Mouse (Mus musculus): ENCODE measurements at regions not wholly inside any gene's neighbourhood (a gene's known extent, or its start where the extent isn't known, plus 50 kb on each side); places are given as distances from the start of the nearest gene placed in this dataset.

DNA sequence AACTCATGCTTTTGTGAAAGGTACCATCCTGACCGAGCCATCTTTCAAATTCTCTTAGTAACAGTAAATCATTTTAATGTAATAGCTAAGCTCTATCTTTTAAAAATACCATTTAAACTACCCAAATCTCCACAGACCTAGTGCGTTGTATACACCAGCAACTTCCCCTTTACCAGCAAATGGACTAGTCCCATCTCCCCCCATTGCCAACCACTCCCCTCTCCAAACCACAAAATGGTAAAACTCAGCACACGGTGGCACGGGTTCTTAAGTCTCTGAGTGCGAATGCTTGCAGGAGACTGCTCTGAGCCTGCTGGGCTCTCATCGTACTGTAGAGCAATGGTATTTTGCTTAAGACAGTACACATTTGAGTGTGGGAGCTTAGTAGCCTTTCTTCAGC is 106.7 kb upstream of the Atp1b1 start:
- TF ChIP-seq CTCF (IDR thresholded peaks at IDR 0.05; ENCODE audit: borderline replicate concordance, insufficient read depth, low read depth, low read length): no peak
- TF ChIP-seq POLR2A (IDR thresholded peaks at IDR 0.05; ENCODE audit: borderline replicate concordance, insufficient read depth, low read length): no peak
